Mouse (Mus musculus): ENCODE results near the gene Clmp.
"Not testable (repeated sequence)": the region's sequence is repeated elsewhere in the genome, so short reads cannot be mapped to it uniquely, and the experiment has no call there.

Gene Clmp

DNA sequence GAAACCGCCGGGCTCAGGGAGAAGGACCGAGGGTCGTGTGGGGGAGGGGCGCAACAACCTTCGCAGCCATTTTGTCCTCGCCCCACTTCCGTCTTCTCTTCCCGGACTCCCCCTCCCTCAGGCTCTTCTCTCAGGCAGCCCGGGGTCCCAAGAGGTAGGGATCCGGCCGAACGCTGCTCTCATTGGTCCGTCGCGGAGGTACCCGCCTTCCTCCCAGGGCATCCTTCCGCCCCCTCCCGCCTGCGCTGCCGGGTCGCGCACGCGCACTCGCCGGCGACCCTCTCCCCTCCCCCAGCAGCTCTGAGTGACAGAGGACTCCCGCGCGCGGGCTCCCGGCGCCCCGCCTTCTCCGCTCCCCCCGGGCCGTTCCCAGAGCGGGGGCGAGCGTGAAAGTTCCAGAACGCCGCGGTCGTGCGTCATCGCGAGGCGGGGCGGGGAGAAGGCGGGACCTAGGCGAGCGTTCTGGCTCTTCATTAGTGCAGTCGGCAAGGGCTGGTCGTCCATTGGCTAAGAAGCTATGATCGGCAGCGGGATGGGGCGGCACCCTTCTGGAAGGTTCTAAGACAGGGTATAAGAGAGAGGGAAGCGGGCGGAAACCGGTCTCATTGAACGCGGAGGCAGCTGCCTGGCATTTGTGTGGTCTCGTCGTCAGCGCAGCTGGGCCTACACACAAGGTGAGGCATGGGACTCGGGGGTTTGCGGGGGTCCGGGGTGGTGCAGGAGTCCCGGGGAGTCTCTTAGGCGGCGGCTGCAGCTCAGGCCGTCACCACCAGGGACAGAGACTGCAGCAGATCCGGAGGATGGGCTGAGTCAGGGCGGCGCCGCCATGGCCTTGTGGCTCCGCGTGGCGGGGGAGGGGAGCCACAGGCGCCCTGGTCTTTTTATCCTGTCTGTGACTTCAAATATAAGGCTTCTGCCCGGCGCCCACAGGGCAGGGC lies 115.2 kb downstream of the Clmp start, which contains the start of gene Hspa8:
Gene Hspa8 (plus strand): TSS at position 310 of the 938 bp plus-strand sequence.
- DNase-seq (ENCODE audit: low read depth, low spot score), result peak; percentile 100

DNA sequence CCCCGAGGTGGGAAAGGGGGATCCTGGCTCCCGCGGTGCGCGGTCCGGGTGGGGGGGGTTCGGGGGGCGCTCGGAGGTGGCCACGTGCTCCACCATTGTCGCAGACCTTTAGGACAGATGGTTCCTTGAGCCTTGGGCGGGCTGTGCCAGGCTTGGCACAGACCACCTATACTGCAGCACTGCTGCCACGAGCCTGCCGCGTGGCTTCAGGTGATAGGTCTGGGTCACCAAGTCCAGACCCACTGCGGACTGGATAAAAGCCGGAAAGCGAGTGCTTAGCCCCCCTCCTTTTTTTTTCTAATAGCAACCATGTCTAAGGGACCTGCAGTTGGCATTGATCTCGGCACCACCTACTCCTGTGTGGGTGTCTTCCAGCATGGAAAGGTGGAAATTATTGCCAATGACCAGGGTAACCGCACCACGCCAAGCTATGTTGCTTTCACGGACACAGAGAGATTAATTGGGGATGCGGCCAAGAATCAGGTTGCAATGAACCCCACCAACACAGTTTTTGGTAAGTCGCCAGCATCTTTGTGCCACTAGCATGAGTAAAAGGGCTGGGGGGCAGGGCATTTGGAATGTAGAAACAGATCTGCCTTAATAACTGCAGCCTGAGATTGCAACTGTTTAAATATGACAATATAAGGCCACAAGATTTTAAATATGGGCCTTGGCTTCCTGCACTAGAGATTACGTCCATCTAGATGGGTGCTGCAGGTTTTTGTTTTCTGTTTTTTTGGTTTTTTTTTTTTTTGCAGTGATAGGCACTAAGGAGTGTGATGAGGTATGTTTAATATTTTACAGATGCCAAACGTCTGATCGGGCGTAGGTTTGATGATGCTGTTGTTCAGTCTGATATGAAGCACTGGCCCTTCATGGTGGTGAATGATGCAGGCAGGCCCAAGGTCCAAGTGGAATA lies 116.1 kb downstream of the Clmp start:
- DNase-seq (ENCODE audit: low read depth, low spot score), result peak; percentile 76

DNA sequence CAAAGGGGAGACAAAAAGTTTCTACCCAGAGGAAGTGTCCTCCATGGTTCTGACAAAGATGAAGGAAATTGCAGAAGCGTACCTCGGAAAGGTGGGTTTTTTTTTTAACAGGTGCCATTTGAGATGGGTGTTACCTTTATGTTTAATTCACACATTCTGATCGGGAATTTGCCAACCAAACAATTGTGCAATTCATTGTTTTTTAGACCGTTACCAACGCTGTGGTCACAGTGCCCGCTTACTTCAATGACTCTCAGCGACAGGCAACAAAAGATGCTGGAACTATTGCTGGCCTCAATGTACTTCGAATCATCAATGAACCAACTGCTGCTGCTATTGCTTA lies 116.7 kb downstream of the Clmp start:
- not testable (repeated sequence) for DNase-seq (ENCODE audit: low read depth, low spot score)

DNA sequence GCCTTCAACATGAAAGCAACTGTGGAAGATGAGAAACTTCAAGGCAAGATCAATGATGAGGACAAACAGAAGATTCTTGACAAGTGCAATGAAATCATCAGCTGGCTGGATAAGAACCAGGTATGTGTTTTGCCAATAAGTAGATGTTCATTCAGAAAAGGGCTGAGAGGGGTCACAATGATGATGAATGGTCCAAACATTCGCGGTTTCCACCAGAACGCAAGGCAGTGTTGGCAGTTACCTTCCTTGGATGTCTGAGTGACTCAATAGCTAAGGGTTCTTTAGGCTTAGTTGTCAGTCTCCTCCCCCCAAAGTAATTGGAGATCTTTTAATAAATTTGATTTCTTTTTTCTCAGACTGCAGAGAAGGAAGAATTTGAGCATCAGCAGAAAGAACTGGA lies 118.8 kb downstream of the Clmp start:
- DNase-seq (ENCODE audit: low read depth, low spot score), result not testable (repeated sequence)

DNA sequence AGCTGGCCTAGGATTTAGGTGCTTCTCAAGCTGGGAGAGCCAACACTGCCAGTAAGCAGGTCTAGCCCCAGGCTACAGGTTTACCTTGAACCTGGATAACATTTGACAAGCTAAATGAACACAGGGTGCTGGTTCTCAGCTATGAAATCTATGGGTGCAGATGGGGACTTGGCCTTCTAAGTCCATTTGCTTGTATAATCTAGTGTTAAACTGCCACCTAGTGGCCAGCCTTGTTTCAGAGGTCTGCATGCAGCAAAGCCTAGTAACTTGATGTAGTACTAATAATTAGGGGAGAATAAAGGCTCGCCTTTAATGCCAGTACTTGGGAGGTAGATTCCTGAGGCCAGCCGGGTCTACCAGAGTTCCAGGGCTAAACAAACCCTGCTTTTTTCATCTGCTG lies 119.5 kb downstream of the Clmp start:
- DNase-seq (ENCODE audit: low read depth, low spot score), result peak; percentile 79

DNA sequence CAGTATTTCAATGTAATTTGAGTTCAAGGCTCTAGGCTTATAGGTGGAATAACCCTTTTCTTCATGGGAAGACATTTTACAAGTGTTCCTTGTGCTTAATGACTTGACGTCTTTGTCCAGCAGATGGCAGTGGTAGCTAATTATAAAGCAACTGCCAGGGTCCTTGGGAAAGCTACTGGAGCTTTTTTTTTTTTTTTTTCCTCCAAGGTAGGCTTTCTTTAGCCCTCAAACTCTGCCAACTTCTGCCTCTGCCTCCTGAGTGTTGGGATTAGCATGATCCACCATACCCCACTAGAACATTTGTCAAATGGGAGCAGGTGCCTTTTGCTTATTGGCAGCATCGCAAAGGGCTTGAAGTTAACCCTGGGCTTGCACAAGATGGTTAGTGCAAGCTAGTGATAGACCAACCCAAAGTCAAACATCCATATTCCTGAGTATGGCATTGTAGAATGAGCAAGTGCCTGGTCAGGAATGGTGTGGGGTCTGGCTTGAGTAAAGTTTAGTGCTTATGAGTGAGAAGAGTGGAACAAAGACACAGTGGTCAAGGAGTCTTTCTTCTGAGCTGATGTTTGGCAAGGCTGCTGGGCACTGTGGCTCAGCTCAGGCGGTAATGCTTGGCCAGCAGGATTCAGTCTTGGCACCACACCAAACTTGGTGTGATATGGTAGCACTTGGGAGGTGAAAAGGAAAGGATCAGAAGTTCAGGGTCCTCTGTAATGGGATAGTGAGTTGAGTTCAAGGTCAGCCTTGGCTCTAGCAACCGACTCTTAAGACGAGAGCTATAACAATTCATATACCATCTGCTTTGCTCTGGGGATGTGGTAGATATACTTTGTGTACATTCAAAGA lies 120.9 kb downstream of the Clmp start:
- peak; percentile 45 for DNase-seq (ENCODE audit: low read depth, low spot score)

DNA sequence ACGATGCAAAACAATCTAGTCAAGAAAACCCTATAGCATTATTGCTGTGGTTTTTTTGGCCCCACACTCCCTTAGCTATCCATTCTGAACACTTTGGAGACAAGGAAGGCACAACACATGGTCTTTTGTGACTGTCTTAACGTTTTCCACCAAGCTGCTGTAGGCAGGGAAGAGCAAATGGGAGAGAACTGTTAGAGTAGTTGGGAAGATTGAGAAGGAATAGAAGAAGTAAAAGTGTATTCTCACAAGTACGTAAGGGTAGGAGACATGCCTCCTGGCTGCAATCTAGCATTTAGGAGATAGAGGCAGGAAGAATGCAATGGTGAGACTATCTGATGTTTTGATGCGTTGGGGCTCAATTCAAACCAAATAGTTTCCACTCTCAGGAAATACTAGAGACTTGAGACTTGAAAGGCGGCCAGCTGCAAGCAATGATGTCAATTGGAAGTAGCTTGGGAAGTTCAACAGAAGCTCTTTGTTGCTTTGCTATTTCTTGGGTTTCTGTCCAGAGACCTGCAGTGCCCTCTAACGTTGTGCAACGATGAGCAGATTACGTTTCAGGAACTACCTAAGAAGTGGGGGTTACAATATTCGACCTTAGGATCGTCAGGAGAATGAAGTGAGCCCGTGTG lies 121.6 kb downstream of the Clmp start:
- peak; percentile 37 for DNase-seq (ENCODE audit: low read depth, low spot score)

DNA sequence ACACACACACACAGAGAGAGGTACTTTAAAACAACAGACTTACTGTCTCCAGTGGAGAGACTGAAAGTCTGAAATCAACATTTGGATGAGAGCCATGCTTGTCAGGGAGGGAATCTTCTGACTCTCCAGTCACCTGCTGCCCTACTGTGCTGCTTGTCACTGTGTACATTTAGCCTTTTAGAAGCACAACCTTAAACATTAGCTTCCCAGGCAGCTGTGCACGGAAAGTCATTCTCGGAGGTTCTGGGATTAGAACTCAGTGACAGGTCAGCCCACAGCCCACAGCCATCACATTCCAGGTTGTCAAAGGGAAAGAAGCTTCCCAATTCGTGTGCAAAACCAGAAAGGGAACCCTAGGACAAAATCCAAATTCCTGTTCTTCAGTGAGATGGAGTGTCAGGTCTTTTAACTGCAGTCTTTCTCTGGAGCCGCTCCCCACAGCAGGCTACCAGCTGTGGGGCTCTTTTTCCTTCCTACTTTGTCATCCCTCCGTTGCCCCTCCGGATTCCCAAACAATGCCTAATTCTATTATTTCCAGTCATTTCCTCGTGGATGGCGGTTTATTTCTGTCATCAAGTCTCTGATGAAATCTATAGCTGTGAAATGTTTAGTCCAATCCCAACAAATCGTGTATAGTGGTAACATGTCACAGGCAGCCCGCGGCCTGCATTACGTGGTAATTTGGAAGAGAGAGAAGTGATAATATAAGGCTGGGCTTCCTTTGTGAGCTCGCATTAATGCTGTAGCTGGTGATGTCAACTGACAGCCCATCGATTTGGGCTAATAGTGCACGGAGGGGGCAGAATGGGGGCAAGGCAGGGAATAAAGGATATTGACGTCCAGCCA lies 122.5 kb downstream of the Clmp start:
- DNase-seq (ENCODE audit: low read depth, low spot score), result no peak

DNA sequence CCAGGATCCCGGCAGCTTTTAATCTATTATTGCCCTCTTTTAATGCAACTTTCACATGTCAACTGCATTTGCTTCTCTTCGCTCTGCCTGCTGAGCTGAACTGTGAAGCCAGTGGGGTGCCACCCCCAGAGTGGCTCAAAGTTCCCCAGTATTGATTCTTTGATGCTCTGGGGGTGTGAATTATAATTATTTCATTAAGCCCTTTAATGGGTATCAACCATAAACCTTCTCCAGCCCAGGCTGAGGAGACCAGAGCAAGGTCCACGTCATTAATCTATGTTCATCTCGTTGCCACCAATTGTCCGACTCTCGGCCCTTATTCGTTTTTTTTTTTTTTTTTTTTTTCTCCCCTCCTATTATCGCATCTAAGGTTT lies 123.1 kb downstream of the Clmp start:
- no peak for DNase-seq (ENCODE audit: low read depth, low spot score)

DNA sequence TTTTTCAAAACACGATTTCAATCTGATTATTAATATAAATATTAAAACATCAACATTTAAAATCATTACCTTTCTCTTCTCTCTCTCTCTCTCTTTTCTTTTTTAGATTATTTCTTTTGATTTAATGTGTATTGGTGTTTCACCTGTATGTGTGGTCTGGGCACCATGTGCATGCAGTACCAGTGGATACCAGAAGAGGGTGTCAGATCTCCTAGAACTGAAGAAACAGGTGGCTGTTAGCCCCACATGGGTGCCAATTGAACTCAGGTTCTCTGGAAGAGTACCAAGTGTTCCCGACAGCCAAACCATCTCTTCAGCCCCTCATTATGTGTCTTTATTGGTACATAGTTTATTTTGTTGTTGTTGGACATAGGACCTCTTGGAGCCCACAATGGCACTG lies 126.1 kb downstream of the Clmp start:
- DNase-seq (ENCODE audit: low read depth, low spot score), result no peak

DNA sequence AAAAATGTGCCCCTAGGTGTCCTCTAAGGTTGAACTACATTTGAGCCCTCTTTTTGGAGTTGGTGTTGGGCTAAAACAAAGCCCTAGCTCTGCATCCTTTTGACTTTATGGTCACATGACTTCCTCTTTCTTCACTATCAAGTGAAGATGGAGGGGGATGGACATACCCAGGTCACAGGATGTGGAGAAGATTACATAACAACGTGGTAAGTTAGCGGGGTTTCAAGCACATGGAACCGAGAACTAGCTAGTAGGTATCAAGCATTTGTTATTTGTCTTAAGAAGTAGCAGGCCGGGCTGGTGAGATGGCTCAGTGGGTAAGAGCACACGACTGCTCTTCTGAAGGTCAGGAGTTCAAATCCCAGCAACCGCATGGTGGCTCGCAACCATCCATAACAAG lies 128.3 kb downstream of the Clmp start:
- no peak for DNase-seq (ENCODE audit: low read depth, low spot score)

DNA sequence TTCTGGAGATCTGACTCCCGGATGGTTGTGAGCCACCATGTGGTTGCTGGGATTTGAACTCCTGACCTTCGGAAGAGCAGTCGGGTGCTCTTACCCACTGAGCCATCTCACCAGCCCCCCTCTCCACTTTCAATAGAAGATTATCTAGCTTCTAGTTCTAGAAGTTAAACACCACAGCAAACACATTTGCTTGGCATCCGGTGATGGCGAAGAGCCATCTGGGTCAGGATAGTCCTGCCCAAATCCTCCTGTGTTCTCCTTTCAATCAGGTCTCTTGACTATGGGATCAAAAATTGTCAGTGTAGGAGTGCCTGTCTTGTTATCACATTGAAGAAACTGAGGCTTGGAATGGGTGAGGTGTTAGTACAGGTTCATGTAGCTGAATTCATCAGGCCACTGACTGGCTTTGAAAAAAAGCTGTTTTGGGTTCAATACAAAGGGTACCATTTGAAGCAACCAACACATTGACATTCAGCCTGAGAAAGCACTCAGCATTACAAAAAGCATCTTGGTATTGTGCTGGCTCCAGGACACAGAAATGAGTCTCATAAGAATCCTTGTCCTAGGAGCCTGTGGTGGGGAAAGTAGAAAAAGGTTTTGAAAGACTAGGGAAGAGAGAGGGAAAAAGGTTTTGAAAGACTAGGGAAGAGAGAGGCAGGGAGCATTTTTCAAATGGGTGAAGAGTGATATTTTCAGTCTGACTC lies 131.7 kb downstream of the Clmp start:
- no peak for DNase-seq (ENCODE audit: low read depth, low spot score)

DNA sequence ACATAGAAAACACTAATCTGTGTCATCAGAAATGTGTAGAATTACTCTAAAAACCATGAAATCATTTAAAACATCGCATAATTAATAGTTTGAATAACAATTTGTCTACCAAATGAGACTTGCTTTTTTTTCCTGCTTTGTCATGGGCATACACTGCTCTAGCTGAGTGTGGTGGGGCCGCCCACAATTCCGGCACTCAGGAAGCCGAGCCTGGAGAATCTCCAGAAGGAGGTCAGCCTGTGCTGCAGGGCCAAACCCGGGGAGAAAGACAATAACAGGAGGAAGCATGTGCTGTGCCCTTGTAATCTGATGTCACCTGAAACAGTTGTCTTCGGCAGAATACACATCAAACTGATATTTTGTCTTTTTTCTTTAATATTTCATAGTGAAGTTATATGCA lies 139.8 kb downstream of the Clmp start:
- no peak for DNase-seq (ENCODE audit: low read depth, low spot score)

DNA sequence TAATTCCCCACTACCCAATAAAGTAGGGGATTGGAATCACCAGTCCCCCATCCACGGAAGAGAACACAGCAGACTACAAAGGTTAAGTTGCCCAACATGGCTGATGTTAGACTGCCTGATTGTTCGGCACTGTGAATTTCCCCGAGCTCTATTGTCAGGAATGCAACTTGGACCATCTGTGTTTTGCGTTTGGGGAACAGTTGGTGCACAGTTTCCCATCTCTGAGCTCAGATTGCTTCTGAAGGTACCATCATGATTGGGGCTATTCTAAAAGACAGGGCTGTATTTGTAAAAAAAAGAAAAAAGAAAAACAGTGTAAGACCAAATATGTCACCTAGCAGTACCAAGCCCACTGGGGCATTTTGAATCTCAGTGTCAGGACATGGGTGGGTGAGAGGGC lies 141.6 kb downstream of the Clmp start:
- DNase-seq (ENCODE audit: low read depth, low spot score), result no peak

DNA sequence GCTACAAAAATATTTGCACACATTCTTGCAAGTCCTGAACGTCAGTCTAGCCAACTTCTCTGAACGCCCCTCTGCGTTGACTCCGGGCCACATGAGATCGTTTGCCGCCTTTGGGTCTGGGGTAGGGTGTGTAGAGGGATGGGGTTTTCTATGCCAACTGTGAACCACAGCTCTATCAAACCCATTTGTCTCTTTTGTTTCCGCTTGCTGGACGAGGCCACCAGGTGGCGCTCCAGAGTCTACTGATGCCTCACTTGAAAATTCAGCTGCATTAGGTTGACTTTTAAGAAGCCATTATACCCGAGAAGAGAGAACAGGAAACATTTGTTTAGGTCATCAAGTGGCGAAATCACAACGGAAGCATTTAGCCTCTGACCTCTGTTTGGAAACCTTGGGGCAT lies 148.8 kb downstream of the Clmp start:
- DNase-seq (ENCODE audit: low read depth, low spot score), result peak; percentile 45

Measured in skeletal muscle tissue, adult 2 months (tissue).